Mouse (Mus musculus) cerebellum, adult 2 months (tissue): Measurements from ENCODE around the gene Gm4297. TPM values are rescaled to one million over a fixed set of nuclear protein-coding genes. Genes with fewer than 3 reads are reported as not detected.
"Not testable (repeated sequence)": the region's sequence is repeated elsewhere in the genome, so short reads cannot be mapped to it uniquely, and the experiment has no call there.

Experiments used
- DNase-seq, 2 experiments: peaks; one replicate each; pipeline ENCODE4 v3.0.0; 2021
- H3K27ac ChIP-seq: fragments of 200-500 bp; 2 replicates; pipeline ENCODE4 v1.5.1; 2012; ENCODE audit warnings: low read length, control low read depth, inconsistent platforms; ENCODE audit not compliant: insufficient read depth
- H3K27me3 ChIP-seq: fragments of 200-500 bp; 2 replicates; pipeline ENCODE4 v1.6.1; 2012; ENCODE audit warnings: inconsistent platforms, mild to moderate bottlenecking, low read length, moderate library complexity; ENCODE audit not compliant: control insufficient read depth, insufficient read depth
- H3K4me1 ChIP-seq: fragments of 200-500 bp; 2 replicates; pipeline ENCODE4 v1.6.1; 2011; ENCODE audit warnings: low read length; ENCODE audit not compliant: control insufficient read depth, insufficient read depth
- H3K4me3 ChIP-seq: fragments of 200-500 bp; replicated peaks from 2 replicates; pipeline ENCODE3; 2011; ENCODE audit warnings: mild to moderate bottlenecking, low read depth, low read length, control low read depth; ENCODE audit not compliant: insufficient read depth
- WGBS: fragments of 180-500 bp; shearing (Covaris S2); methylation state at CpG from one replicate; pipeline ENCODE4 v1.1.7; 2018; 5-methylcytosine and 5-hydroxymethylcytosine counted together
- polyA plus RNA-seq: library from polyadenylated mRNA; depleted of rRNA; stranded (reverse); fragments of >200 nt; gene quantifications from 2 replicates; pipeline ENCODE4 v1.2.3, GENCODE M21; 2012; rRNA removed

The Gm4297 gene
- polyA plus RNA-seq = not detected in 2 replicates

GRCm38 (mm10) chrX:24574795-24575194 lies at the start of gene Gm4297:
Gene Gm4297 (minus strand): TSS chrX:24574895.
- WGBS = 65% methylated on average over 4 of the region's 4 CpGs
- H3K27me3 ChIP-seq, H3K27ac ChIP-seq, DNase-seq, H3K4me1 ChIP-seq, H3K4me3 ChIP-seq: not testable (repeated sequence)

Other genes with a start within 250 kb of the Gm4297 start
- gene Gm5934, start 74.1 kb downstream of the Gm4297 start, polyA plus RNA-seq = not detected in 2 replicates
- gene Gm5935, start 200.3 kb upstream of the Gm4297 start, polyA plus RNA-seq = not detected in 2 replicates